Mouse (Mus musculus) frontal cortex, postnatal 25 days (tissue): ENCODE measurements around the gene Plcxd1.
"Not testable (repeated sequence)": the region's sequence is repeated elsewhere in the genome, so short reads cannot be mapped to it uniquely, and the experiment has no call there.

ENCODE experiments used
- DNase-seq, 2 experiments: peaks; one replicate each; pipeline ENCODE4 v3.0.0; 2022; ENCODE audit warnings: low spot score in 2 of 2

Gene Plcxd1

DNA sequence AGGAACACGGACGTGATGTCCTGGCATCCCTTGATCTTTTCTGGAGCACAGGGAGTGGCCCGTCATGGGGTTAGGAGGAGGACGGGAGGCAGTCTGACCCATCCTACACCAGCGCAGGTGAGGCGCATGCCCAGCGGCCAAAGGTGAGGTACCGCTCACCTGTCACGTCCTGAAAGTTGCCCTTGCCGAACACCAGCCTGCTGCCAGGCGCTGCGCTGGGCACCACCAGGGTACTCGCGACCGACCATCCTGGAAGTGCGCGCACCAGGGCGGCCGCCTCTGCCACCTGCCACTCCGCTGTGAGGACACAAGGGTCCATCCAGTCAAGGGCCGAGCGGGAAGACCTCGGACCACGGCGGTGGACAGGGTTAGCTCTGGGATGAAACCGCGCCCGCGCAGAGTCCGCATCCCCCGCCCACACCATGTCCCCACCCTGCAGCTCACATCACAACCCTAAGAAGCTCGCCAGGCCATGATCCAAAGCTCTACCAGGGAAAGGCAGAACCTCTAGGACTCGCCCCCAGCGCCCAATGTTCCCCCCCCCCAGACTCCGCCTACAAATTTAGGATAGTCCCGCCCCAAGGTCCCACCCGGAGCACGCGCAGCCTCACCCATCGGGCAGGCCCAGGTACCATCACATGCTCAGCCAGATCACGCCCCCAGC, 7.3 kb downstream of the Plcxd1 start:
- DNase-seq, result peak; percentile 21 to 42

DNA sequence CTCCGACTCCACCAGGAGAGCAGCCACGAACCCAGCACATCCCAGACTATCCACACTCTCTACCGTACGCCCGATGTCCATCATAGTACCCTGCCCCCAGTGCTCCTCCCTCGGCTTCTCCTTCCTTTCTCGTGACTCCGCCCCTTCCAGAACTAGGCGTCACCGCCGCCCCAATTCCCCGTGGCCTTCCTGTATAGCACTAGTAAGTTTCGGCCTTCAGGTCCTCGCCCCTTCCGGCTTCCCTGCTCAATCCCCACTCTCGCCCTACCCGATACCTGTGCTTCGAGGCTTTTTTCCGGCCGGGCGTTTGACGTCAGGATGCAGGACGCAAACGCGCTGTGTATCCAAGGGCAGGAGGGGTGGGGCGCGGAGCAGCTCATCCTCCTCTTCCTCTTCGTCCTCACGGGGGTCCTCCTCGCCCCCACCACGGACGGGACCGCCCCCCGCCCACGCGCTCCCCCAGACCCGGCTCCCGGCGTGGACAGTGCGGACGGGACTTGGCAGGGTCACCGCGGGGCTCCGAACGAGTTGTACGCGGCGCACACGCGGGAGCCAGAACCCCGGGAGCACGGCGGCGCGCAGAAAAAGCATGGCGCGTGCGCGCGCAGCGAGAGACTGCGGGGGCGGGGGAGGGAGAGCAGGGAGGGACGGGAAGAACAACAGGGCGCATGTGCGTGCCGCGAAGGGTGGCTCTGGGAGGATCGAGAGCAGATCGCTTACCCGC, 8.0 kb downstream of the Plcxd1 start, which contains the start of gene Gtpbp6:
Gene Gtpbp6 (minus strand): TSS at position 617 of the 724 bp plus-strand sequence.
- peak; percentile 85 to 88 for DNase-seq

DNA sequence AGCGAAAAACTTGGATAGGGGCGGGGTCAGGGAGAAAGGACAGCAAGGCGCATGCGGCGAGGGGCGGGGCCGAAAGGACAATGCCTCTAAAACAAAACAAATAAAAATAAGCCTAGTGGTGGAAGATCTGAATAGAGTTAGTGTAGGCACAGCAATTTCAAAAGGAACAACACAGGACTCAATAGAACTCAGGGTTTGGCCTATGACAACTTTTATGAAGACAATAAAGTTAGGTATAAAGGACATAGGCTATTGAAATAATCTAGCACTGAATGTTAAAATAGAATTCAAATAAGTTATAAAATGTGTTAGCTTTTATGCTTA, 8.5 kb downstream of the Plcxd1 start:
- DNase-seq, result no peak

DNA sequence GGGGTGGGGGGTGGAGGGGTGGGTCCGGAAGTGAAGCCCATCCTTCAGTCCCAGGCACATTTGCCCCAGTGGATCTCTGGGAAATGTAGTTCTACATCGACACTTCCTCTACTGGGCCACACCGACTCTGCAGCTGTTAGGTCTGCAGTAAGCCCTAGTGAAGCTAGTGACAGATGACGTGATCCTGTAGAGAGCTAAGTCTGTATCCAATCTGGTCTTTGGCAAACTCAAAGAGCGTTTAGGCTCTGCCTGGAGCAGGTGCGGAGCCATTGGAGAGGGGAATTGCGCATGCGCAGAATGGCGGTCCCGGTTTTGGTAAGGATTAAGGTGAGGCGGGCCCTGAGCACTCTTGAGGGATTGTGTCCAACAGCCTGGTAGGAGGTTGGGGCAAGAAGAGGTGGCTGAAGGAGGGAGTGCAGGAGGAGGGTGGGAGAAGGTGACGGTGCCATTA, 10.2 kb downstream of the Plcxd1 start, which contains the start of gene Zfp605:
Gene Zfp605 (plus strand): TSS at position 102 of the 451 bp plus-strand sequence.
- DNase-seq, result peak; percentile 92 to 94

DNA sequence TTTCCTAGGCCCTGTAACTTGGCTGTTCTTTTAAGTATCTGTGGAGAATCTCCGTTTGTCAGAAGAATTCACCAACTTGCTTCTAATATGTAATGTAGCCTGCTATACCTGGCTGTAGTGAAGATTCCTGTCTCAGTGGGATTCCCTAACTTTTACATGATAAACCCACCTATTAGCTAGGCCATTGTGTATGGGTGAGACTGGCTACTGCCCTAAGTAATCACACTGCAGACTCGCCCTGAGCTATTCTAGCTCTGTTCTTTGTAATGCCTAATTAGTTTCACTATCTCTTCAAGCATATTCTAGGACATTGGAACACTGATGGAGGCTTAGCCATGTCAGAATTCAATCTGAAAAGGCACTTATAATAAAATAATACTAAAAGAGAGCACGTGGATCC, 22.6 kb downstream of the Plcxd1 start:
- DNase-seq, result not testable (repeated sequence)

DNA sequence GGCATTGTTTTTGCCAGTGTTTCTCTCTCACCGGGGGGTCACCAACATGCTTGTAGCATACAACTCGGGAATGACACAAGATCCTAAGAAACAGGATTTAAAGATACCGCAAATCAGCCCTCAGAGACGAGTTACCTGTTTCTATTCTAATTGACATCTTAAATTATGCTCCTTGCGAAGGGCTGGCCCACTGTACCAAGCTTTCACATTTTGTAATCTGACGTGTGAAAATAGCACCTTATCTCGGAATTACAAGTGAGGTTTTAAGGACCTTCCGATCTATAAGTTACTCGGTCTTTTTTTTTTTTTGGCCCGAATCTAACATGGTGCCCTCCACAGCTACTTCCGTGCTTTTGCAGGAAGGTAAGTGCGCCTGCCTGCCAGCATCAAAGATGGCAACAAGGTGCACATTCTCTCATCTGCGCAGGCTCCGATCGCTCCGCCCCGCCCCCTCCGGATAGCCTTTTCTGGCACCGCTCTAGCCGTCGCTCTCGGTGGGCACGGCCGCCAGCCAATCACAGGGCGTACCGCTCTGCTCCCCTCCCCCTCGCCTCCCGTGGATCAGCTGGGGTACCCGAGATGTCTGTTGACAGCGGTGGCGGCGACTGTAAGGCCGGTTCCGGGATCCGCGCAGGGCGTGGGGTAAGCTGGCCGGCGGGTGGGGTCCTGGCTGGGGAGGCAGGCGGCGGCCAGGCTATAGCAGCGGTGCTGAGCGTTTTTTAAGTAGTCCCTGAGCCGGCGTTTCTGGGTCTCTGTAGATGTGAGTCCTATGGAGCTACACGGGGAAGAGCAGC, 35.7 kb downstream of the Plcxd1 start, which contains the start of gene Chfr:
Gene Chfr (plus strand): TSS at position 550 of the 794 bp plus-strand sequence.
- peak; percentile 99 to 100 for DNase-seq

DNA sequence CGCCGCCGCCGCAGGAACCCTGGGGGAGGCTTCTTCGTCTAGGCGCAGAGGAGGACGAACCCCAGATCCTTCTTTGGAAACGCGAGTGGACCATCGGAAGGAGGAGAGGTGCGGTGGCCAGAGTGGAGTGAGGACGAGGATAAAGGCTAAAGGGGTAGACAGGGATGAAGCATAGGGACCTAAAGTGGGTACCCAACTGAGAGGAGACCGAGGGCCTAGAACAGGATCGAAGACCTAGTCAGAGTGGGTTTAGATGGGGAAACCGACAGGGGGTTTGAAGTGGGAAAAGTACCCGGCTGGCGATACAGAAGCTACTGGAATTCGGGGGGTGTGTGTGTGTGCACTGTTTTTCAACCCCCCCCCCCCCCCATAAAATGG, 36.3 kb downstream of the Plcxd1 start:
- DNase-seq, result no peak

DNA sequence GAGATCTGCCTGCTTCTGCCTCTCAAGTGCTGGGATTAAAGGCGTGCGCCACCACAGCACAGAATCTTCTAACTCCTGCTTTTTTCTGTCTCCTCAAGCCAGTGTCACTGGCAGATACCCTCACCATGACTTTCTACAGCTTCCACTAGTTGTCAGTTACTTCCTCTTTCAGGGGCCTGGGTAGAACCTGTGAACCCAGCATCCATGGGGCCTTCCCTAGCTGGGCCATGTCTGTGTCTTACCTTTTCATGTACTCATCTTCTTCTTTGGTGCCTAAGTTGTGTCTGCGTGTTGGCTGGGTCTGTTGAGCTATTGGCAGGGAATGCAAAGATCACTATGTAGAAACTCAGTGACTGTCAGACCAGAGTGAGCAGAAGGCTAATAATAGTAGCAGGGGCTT, 38.0 kb downstream of the Plcxd1 start:
- DNase-seq, result no peak

DNA sequence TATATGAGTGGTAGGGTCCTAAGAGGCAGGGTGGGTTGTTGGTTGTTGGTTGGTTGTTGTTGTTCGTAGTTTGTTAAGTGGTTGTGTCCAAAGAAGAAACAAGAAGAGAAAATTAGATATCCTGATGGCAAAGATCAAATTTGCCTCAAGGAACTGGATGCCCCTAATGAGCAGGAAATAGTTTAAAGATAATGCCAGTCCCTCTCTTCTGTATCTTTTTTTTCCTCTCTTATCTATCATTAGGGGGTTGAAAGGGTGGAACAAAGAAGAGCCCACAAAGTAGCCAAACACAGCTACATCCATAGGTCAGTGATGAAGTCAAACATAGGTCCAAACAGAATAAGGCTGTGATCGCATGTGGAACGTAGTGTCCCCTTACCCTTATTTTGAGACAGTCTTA, 39.6 kb downstream of the Plcxd1 start:
- no peak for DNase-seq

DNA sequence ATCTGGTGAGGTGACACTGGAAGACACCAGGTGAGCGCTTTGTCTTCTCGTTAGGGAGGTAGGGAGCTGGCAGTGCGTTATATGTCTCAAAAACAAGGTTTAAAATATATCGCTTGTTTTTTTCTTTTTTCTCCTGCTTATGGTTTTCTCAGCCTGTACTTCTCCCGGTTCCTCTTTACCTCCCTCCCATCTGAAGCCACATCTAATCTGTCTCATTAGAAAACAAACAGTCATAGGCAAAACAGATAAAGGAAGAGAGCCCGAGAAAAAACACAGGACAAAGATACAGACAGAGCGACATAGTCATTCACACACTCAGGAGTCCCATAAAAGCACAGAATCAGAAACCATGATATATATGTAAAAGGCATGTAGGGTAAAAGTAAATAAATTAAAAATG, 40.7 kb downstream of the Plcxd1 start:
- no peak for DNase-seq

DNA sequence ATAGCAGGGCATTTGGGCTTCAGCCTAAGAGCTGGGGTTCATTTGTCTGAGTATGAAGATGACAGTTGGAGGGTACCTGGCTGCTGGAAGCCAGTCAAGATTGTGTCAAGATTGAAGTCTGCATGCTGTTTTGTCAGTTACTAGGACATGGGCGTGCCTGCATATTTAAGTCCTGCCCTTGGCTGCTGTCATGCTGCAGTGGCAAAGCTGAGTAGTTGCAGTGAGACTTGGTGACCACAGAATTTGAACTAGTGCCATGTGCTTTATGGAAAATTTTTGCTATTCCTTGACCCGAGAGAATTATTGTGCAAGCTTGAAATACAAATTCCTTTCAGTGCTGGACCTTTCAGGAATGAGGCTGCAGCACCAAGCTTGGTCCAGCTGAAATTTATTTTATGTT, 42.5 kb downstream of the Plcxd1 start:
- DNase-seq, result no peak

DNA sequence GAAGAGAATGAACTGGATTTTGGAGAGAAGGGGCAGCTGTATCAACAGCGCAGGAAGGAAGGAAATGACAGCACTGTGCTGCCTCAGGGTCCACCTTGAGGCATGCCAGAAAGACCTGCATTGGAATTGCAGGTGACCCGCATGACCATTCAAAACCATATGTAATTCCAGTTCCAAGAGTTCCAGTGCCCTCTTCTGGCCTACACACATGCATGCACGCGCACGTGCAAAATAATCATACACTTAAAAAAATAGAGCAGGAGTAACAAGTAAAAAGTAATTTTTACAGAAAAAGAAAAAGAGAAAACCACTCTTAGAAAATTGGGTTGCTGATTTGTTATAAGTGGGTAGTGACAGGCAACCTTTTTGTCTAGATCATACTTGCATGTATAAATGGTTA, 43.2 kb downstream of the Plcxd1 start:
- DNase-seq, result no peak
